Mouse (Mus musculus) layer of hippocampus, adult 2 months (tissue): ENCODE results near the gene Mapk10. TPM values are rescaled to one million over a fixed set of nuclear protein-coding genes. Genes with fewer than 3 reads are reported as not detected.

Experiments
- DNase-seq, 2 experiments: peaks; one replicate each; pipeline ENCODE4 v3.0.0; 2022; ENCODE audit warnings: low spot score in 2 of 2
- H3K27ac ChIP-seq: fragments of 200-600 bp; 2 replicates; pipeline ENCODE4 v1.8.1; 2022
- H3K4me3 ChIP-seq: fragments of 200-600 bp; 2 replicates; pipeline ENCODE4 v1.8.1; 2022; ENCODE audit warnings: mild to moderate bottlenecking
- CTCF ChIP-seq: fragments of 200-600 bp; conservative IDR thresholded peaks from 2 replicates; pipeline ENCODE4 v1.8.1; 2022; ENCODE audit warnings: antibody characterized with exemption, mild to moderate bottlenecking, moderate library complexity
- total RNA-seq, 2 experiments: library from RNA; stranded (reverse); gene quantifications; 2 replicates each; pipeline ENCODE4 v1.2.3; 2021

The Mapk10 gene
- total RNA-seq, 2 experiments from 2014 or later, result 470 to 471 TPM

GRCm38 (mm10) chr5:103020127-103020526 is 191.0 kb downstream of the Mapk10 start:
- DNase-seq, result no peak
- TF ChIP-seq CTCF, result no peak
- H3K27ac ChIP-seq, result 0 out of 2 replicates have a peak overlapping the region, but pooled peaks have one; percentile 8

GRCm38 (mm10) chr5:103017637-103018036 is 193.5 kb downstream of the Mapk10 start:
- no peak for DNase-seq
- no peak for TF ChIP-seq CTCF
- H3K4me3 ChIP-seq, result no peak overlapping the region
- H3K27ac ChIP-seq, result peak overlapping the region; percentile 46; the same call in 1 of the 2 replicates

More at GRCm38 (mm10) chr5:103020127-103020526, 191.0 kb downstream of the Mapk10 start:
- H3K4me3 ChIP-seq, result no peak overlapping the region

DNA sequence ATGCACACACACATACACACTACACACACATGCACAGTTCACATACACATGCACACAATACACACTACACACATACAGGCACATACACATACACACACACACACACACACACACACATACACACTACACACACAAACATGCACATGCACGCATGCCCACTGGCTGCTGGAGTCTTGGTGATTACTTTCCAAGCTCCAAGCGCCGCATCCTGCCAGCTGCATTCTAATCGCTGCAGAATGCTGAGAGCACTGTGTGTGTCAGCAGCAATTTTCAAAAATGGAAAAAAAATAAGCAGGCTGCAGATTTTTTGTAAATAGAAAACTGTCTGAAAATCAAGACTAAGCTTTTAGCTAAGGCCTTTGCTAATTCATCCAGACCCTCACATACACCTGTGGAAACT is 196.8 kb downstream of the Mapk10 start:
- DNase-seq, result no peak
- H3K4me3 ChIP-seq, result no peak overlapping the region
- peak overlapping the region; percentile 39; the same call in 1 of the 2 replicates for H3K27ac ChIP-seq
- TF ChIP-seq CTCF, result no peak

- Histone ChIP-seq H3K27ac (peak overlapping the region; percentile 43; the same call in 1 of the 2 replicates), H3K4me3 (no peak overlapping the region)
- no peak for TF ChIP-seq CTCF
- DNase-seq, result peak; percentile 52 to 56
These were observed 202.2 kb downstream of the Mapk10 start for GRCm38 (mm10) chr5:103008894-103009293.

- no peak for DNase-seq
- no peak for TF ChIP-seq CTCF
- Histone ChIP-seq H3K27ac (no peak overlapping the region), H3K4me3 (no peak overlapping the region)
These were observed 209.0 kb downstream of the Mapk10 start for GRCm38 (mm10) chr5:103002116-103002515.

GRCm38 (mm10) chr5:103000572-103000971 is 210.6 kb downstream of the Mapk10 start:
- Histone ChIP-seq H3K27ac (peak overlapping the region; percentile 24), H3K4me3 (no peak overlapping the region)
- no peak; the same call in 1 of the 2 replicates for TF ChIP-seq CTCF
- DNase-seq, result no peak

DNA sequence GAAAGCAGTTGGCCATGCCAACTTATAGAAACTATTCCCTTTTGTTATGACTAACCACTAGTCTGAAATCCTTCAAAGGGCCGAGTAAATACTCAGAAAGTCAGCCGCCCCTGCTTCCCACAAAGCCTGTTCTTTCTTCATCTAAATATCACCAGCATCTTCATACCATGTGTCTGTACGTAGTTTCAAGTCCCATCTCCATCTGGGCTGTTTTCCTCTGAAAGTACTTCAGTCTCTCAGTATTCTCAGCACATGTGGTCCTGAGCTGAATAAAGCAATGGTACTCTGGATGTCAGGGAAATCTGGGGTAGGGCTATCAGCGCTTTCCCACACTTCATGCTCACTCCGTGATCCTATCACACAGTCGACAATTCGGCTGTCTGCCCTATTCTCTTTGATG is 212.6 kb downstream of the Mapk10 start:
- no peak for DNase-seq
- no peak for TF ChIP-seq CTCF
- Histone ChIP-seq H3K4me3 (no peak overlapping the region), H3K27ac (peak overlapping the region; percentile 72)

DNA sequence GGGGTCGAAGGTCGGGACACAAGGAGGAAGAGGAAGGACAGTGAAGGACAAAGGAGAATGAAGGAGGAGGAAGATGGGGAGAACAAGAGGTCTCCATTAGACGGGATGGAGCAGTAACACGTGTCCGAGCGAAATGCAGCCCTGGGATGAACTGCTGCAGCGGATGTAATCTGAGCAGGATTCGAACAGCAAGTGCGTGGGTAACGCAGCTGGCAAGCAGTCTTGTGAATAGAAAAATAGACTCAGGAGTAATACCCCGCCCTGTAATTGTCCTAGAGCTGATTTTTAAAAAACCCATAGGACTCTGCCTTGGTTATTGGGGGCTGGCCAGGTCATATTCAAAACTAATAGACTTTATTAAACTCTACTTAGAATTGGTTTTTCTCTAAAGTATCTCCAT is 213.2 kb downstream of the Mapk10 start:
- H3K27ac ChIP-seq, result peak overlapping the region; percentile 72
- peak in 1 of 2 experiments; percentile 54 for DNase-seq
- H3K4me3 ChIP-seq, result no peak overlapping the region
- TF ChIP-seq CTCF, result no peak

DNA sequence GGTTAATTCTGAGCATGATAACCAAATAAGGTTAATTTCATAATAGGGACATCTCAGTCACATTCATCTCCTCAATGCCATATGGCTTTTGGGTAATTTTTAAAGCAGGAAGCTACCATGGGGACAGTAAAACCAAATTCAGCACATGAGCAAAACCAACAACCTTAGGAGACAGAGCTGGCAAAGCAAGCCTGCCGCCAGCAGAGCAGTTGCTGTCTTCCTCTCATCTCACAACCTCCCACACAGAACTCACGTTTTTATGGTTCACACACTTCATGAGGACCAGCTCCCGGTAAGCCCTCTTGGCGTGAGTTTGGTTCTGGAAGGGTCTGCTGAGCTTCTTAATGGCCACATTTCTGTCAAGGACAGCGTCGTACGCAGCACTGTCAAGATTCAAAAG is 214.8 kb downstream of the Mapk10 start:
- H3K4me3 ChIP-seq, result no peak overlapping the region
- DNase-seq, result no peak
- no peak for TF ChIP-seq CTCF
- H3K27ac ChIP-seq, result peak overlapping the region; percentile 71

GRCm38 (mm10) chr5:102995928-102996327 is 215.2 kb downstream of the Mapk10 start:
- no peak for DNase-seq
- H3K27ac ChIP-seq, result peak overlapping the region; percentile 71
- no peak for TF ChIP-seq CTCF
- no peak overlapping the region for H3K4me3 ChIP-seq

- TF ChIP-seq CTCF, result no peak
- DNase-seq, result no peak
- Histone ChIP-seq H3K27ac (no peak overlapping the region; the same call in 1 of the 2 replicates), H3K4me3 (no peak overlapping the region)
These were observed 217.2 kb downstream of the Mapk10 start for GRCm38 (mm10) chr5:102993951-102994350.

GRCm38 (mm10) chr5:102991691-102992090 is 219.4 kb downstream of the Mapk10 start:
- TF ChIP-seq CTCF, result no peak
- H3K4me3 ChIP-seq, result no peak overlapping the region
- no peak overlapping the region for H3K27ac ChIP-seq
- DNase-seq, result no peak

- H3K27ac ChIP-seq, result no peak overlapping the region
- no peak overlapping the region for H3K4me3 ChIP-seq
- no peak for DNase-seq
- no peak for TF ChIP-seq CTCF
These were observed 232.8 kb downstream of the Mapk10 start for GRCm38 (mm10) chr5:102978382-102978781.

DNA sequence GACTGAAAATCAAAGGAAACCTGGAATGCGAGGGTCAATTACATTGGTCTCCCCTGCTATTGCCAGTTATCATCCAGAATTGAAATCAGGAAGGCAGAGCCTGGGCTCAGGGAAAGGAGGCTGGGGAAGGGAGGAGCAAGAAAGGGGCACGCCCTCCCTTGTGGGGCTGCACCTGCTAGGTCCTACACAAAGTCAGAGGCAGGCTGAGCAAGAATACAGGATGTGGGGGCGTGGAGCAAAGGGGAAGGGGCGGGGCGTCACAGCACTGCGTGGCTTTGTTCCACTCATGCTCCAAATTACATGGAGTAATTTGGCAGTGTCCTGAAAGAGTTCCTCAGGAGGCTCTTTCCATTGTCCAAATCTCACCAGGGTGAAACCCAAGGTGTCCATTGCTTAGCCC is 234.0 kb downstream of the Mapk10 start:
- TF ChIP-seq CTCF, result no peak
- no peak overlapping the region for H3K4me3 ChIP-seq
- no peak for DNase-seq
- H3K27ac ChIP-seq, result peak overlapping the region; percentile 63
